9 mouse cellular contexts compared by ENCODE assay signal in the genomic region with DNA sequence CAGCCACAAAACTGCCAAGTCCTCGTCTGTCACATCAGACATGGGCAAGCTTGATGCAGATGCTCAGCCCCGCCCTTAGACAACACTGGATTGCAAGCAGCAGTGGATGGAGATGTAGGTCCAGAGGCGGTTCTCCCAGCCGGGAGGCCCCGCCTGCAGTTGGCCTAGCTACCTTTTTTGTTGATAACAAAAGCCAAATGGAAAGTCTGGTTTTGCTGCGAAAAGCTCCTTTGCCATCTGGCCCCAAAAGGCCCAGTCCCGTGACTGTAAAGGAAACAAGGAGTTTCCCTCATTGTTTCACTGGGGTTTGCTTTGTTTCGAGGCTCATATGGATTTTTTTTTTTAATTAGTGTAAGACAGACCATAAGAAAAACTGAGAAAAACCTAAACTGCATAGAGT. TPM values are rescaled to one million over a fixed set of nuclear protein-coding genes. Genes with fewer than 3 reads are reported as not detected.
DNase-seq lines count a peak whose midpoint lies in the region; ATAC-seq and TF ChIP-seq lines count a peak whose summit lies in the region.
"Had no signal": no experiment of that assay in that cellular context is flagged by ENCODE, and none has a peak within 500 bp of the region (broad histone marks: within the 10 kb centered on the region; RNA-seq: fewer than 3 reads in every experiment).

No protein-coding gene starts in this region.

- no peak overlapping the region for H3ac ChIP-seq in myocyte (ENCODE audit: control insufficient read depth, insufficient read length)

- no peak overlapping the region for H3K4me2 ChIP-seq in heart, postnatal 0 days (ENCODE audit: low read depth, low read length)
- peak overlapping the region; percentile 68 for H3K4me2 ChIP-seq in myocyte (ENCODE audit: low read depth)

- no peak overlapping the region for H3K4me3 ChIP-seq in layer of hippocampus, adult 2 months
- no peak overlapping the region for H3K4me3 ChIP-seq in heart, postnatal 0 days (ENCODE audit: low read depth, low read length)
- no peak overlapping the region for H3K4me3 ChIP-seq in myocyte

- no peak for TF ChIP-seq CTCF in layer of hippocampus, adult 2 months (conservative IDR thresholded peaks at IDR 0.05)
- no peak for TF ChIP-seq CTCF in heart, postnatal 0 days (IDR thresholded peaks at IDR 0.05; ENCODE audit: low read depth)

- ATAC-seq in heart, postnatal 0 days (ENCODE audit: insufficient read depth, low read depth): peak; percentile 28; the same call in 1 of the 2 replicates

- WGBS in heart, postnatal 0 days: 49% methylated on average over 8 of the region's 8 CpGs

- peaks cover 31% of the 10 kb centered on the region for H3K4me1 ChIP-seq in heart, postnatal 0 days (ENCODE audit: control insufficient read depth, insufficient read depth)

- H3K27ac ChIP-seq in layer of hippocampus, adult 2 months: peak overlapping the region; percentile 59; the same call in 1 of the 2 replicates
- peak overlapping the region; percentile 75 for H3K27ac ChIP-seq in heart, postnatal 0 days (ENCODE audit: low read depth)

- H3K79me2 ChIP-seq in myocyte (ENCODE audit: control insufficient read depth, insufficient read depth): peaks cover 81% of the 10 kb centered on the region

- no peaks in the 10 kb centered on the region for H3K36me3 ChIP-seq in heart, postnatal 0 days (replicated peaks; ENCODE audit: control insufficient read depth, insufficient read depth, low read length)
- H3K36me3 ChIP-seq in myocyte (ENCODE audit: control insufficient read depth, insufficient read depth): no peaks in the 10 kb centered on the region

- TF ChIP-seq POLR2A in myocyte (IDR thresholded peaks at IDR 0.05; ENCODE audit: insufficient read length, low read depth): no peak

- TF ChIP-seq EP300 in heart, postnatal 0 days (IDR thresholded peaks at IDR 0.05; ENCODE audit: low read depth): peak; percentile 34; the same call in 1 of the 2 replicates

- no peaks in the 10 kb centered on the region for H3K9me3 ChIP-seq in heart, postnatal 0 days (replicated peaks; ENCODE audit: control insufficient read depth, low read length)

- peak; percentile 33 for DNase-seq in embryo, embryonic 11 days
- no peak for DNase-seq in embryo, embryonic 10 days (ENCODE audit: low spot score)
- no peak for DNase-seq in layer of hippocampus, adult 2 months (ENCODE audit: low spot score in 2 of 2)
- DNase-seq in layer of hippocampus, adult 18-20 months (ENCODE audit: low spot score in 2 of 2): no peak
- no peak for DNase-seq in heart, postnatal 0 days (ENCODE audit: low spot score)
- no peak for DNase-seq in yolk sac, embryonic 10.5 days (ENCODE audit: low spot score)
- no peak for DNase-seq in layer of hippocampus, postnatal 36 days
- DNase-seq: right cerebral cortex, postnatal 4 days had no signal

- H3K27me3 ChIP-seq in heart, postnatal 0 days (ENCODE audit: control insufficient read depth, insufficient read depth, low read length): no peaks in the 10 kb centered on the region
- H3K27me3 ChIP-seq in myocyte (ENCODE audit: control insufficient read depth, insufficient read depth, insufficient read length): no peaks in the 10 kb centered on the region

- no peak overlapping the region for H3K9ac ChIP-seq in heart, postnatal 0 days (replicated peaks; ENCODE audit: low read depth, low read length)

TF ChIP-seq in myocyte, 11 proteins besides CTCF, POLR2A, EP300 and RAD21:
- TF ChIP-seq CEBPB (IDR thresholded peaks at IDR 0.05; ENCODE audit: insufficient read depth, poor library complexity, severe bottlenecking) (no peak), E2F4 (IDR thresholded peaks at IDR 0.05; ENCODE audit: insufficient read depth) (no peak), MYOG (IDR thresholded peaks at IDR 0.05; ENCODE audit: control insufficient read depth in 1 of 3, insufficient read depth in 1 of 3, insufficient read length in 2 of 3, low read depth in 2 of 3) (no peak), MYOD1 (IDR thresholded peaks at IDR 0.05; ENCODE audit: control insufficient read depth in 1 of 3, insufficient read length in 2 of 3, low read depth in 2 of 3) (no peak), SRF (IDR thresholded peaks at IDR 0.05; ENCODE audit: control insufficient read depth, insufficient read length, low read depth) (no peak), TCF3 (IDR thresholded peaks at IDR 0.05; ENCODE audit: insufficient read length, low read depth) (no peak), REST (IDR thresholded peaks at IDR 0.05; ENCODE audit: insufficient read depth, insufficient read length) (no peak), USF1 (IDR thresholded peaks at IDR 0.05; ENCODE audit: low read depth) (no peak), POLR2AphosphoS2 (IDR thresholded peaks at IDR 0.05; ENCODE audit: insufficient read length, low read depth) (no peak), TCF12 (IDR thresholded peaks at IDR 0.05; ENCODE audit: insufficient read depth, poor library complexity, severe bottlenecking) (no peak), MAX (IDR thresholded peaks at IDR 0.05; ENCODE audit: low read depth) (no peak)

RNA-seq across cellular contexts. Expression of a gene that starts 18.5 kb away (rescaled TPM):
- total RNA-seq in layer of hippocampus, adult 2 months (2021): 10 to 100 TPM; 57.1 to 60.0 TPM
- total RNA-seq in layer of hippocampus, adult 18-20 months (2021): 10 to 100 TPM; 52.0 to 55.1 TPM
- 51.9 and 72.4 TPM in 2 replicates for total RNA-seq in heart, postnatal 0 days (2014; rRNA removed; ENCODE audit: low replicate concordance)
- polyA plus RNA-seq in heart, postnatal 0 days (2015; fragmentation: Nextera tagmentation; extraction: Ambion mirVana): 99.3 and 99.4 TPM in 2 replicates
- polyA plus RNA-seq in myocyte (2012; fragmentation: generic; extraction: Trizol): 216 TPM
- 10 to 100 TPM; 70.6 to 71.5 TPM for total RNA-seq in layer of hippocampus, postnatal 36 days (2021)
